Mouse (Mus musculus): ENCODE data around the gene Gm10945. TPM values are rescaled to one million over a fixed set of nuclear protein-coding genes. Genes with fewer than 3 reads are reported as not detected.

Gene Gm10945
- polyA plus RNA-seq (2012; rRNA removed), result not detected in 2 replicates

GRCm38 (mm10) chr10:6761287-6761811 lies at the start of gene Gm10945:
Gene Gm10945 (minus strand): TSS chr10:6761761.

GRCm38 (mm10) chr10:6758206-6758605 lies 3.4 kb downstream of the Gm10945 start, which contains the start of gene Oprm1:
Gene Oprm1 (plus strand): TSS chr10:6758506.

Other genes starting within 250 kb of the Gm10945 start
- 0.03 TPM in 1 of 2 replicates, not detected in the other for gene Oprm1, start 3.3 kb downstream of the Gm10945 start, polyA plus RNA-seq (2012; rRNA removed)

All from stomach, adult 2 months (tissue).